Mouse (Mus musculus) frontal cortex, adult (tissue): Measurements from ENCODE around the gene 4921517D22Rik.

Experiments
- ATAC-seq: cut with Nextera tagmentation; 2 replicates; pipeline ENCODE4 v1.9.2; 2017; ENCODE audit warnings: mild to moderate bottlenecking, moderate library complexity, mixed read lengths; ENCODE audit not compliant: low TSS enrichment

The 4921517D22Rik gene

DNA sequence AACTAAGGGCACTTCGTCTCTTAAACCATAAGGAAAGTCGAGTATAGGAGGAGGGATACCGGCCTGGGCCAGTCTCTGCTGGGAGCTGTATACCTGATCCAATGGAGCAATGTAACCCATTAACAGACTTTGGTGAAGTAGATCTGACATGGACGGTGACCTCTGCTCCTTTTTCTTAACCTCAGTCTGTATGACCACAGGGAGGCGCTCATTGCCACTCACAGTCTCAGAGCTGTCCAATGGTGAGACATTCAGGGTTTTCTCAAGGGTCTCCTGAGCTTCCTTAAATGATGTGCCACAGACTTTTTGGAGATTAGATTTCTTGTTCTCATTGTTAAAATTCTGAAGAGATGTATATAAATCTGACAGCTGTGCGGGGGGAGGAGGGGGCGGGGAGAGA lies 3.3 kb downstream of the 4921517D22Rik start:
- ATAC-seq = no peak

DNA sequence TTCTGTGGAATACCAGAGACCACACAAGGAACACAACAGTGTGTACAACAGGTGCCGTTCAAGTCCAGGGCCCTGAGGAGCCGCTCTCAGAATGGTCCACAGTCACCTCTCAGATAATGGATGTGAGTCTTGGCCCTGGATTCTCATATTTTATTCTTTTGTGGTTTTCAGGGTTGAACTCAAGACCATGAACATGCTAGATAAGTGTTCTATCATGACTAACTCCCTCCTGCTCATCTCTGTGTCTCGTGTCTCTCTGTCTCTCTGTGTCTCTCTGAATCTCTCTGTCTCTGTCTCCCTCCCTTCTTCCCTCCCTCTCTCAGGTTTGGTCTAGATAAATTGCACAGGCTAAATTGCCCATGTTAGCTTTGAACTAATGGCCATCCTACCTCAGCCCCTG lies 4.1 kb downstream of the 4921517D22Rik start:
- ATAC-seq = no peak

DNA sequence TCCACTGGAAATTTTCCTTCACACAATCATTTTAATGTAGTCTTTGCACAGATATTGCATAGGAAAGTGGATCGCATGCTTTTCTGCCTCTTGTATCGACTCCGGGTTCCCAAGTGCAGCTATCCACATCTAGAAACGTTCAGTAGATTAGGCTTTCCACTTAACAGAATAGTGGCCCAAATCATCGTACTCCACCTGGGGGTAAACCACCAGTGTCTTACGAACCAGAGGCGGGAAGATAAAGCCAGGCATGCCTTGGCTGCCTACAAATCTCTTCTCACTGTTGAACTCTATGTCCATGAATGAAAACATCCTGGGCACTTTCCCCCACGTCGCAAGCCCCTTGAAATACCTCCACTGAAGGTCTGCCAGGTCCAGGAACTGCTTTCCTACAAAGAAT lies 4.6 kb downstream of the 4921517D22Rik start:
- ATAC-seq = no peak

DNA sequence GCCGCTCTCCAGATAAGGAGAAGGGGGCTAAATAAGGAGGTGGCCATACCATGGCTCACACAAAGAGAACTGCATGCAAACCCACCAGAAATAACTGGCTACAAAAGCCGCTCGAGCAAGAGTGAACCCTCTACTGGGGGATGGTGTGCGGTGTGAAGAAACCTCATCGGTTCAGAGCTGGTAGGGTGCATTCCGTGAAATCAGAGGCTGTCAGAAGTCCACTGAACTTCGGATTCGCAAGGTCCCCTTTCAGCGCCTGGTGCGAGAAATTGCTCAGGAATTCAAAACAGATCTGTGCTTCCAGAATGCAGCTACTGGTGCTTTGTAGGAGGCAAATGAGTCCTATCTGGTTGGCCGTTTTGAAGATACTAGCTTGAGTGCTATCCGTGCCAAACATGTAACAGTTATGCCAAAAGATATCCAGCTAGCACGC lies 5.6 kb downstream of the 4921517D22Rik start:
- ATAC-seq = no peak

DNA sequence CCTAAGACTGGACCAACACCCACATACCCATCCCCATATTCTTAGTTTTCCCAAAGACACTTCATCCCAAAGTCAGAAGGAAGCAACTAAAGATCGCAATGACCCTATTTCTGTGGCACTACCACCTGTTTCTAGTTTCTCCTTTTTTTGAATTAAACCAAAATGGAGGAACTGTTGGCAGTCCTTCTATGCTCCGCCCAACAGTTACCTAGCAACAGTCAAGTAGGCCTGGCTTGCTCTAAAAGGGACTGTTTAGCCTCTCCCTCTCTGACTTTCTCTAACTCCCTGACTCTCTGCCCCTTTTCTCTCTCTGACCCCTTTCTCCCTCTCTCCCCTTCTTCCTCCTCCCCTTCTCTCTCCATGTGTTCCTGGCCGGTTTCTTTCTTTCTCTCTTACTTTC lies 8.7 kb downstream of the 4921517D22Rik start:
- ATAC-seq = no peak

DNA sequence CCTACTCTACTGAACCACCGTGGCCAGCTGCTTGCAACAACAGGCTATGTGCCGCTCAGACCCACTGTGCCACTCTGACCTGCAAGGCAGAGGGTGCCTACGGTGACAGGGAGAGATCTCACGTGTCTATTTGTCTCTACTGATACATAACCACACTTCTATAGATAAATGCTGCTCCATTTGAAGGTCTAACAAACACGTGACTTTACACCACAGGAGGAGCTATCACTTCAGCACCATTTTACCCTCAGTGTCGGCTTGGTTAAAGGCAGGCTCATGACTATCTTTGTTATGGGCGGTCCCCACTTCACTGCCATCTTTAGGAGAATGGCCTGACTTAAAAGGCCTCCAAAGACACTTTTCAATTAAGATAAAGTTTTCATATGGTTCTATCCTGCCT lies 11.3 kb downstream of the 4921517D22Rik start:
- ATAC-seq = no peak

DNA sequence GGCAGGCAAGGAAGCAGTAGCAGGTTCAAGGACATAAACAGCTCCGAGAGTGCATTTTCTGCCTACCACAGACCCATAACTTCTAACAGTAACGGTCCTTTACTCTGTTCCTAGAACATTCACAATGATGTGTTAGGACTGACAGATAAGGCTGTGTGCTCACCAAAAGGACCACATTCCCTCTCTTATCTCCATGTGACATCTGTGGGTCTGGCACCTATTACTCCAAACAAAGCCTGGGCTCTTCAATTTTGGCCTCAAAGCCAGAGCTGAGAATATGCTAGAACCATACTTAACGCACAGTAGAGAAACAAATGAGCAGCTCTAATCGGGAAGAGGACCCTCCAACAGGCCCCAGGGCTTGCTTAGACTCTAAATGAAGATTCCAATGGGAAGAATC lies 14.0 kb downstream of the 4921517D22Rik start:
- no peak for ATAC-seq

DNA sequence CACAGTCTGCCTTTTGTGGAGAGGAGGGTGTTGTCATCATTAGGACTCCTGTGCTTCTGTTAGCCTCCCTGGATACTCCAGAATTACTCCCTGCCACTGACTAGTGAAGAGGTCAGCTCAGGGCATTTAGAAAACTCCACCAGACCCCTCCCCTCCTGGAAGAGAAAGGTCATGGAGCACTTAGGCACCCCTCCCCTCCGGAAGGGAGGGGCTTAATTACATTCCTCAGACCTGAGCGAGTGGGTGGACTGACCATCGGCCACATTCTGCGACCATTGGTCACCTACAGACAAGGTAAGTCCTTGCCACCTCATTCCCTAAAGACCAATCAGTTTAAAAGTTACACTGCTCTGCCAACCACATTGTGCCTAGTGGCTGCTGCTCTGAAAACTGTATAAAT lies 14.6 kb downstream of the 4921517D22Rik start:
- ATAC-seq = no peak

DNA sequence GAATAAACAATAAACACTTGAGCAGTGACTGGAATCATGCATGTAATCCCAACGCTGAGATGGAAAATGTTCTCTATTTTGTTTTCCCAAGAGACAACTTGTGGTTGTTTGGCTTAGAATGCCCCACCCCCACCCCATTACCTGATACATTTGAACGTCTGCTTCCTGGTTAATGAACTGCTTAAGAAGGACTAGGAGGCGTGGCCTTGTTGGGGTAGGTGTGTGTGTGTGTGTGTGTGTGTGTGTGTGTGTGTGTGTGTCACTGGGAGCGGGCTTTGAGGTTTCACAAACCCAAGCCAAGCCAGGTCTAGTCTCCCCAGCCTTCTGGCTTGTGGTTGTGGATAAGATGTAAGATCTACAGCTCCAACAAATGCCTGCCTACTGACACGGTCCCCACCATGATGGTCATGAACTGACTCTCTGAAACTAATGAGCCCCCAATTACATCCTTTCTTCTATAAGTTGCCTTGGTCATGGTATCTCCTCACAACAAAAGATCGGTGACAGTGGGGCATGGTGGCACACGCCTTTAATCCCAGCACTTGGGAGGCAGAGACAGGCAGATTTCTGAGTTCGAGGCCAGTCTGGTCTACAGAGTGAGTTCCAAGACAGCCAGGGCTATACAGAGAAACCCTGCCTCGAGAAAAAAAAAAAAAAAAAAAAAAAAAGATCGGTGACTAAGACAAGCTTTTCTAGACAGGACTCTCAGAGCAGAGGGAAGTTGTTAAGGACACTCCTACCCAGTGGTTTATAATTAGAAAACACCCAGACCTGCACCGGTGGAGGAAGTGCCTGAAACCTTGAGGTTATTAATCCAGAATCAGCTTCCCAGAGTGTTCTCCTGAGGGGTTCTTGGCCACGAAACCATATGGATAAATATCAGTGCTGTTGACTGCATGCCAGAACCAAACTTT lies 17.3 kb downstream of the 4921517D22Rik start:
- peak; percentile 58; the same call in 1 of the 2 replicates for ATAC-seq

DNA sequence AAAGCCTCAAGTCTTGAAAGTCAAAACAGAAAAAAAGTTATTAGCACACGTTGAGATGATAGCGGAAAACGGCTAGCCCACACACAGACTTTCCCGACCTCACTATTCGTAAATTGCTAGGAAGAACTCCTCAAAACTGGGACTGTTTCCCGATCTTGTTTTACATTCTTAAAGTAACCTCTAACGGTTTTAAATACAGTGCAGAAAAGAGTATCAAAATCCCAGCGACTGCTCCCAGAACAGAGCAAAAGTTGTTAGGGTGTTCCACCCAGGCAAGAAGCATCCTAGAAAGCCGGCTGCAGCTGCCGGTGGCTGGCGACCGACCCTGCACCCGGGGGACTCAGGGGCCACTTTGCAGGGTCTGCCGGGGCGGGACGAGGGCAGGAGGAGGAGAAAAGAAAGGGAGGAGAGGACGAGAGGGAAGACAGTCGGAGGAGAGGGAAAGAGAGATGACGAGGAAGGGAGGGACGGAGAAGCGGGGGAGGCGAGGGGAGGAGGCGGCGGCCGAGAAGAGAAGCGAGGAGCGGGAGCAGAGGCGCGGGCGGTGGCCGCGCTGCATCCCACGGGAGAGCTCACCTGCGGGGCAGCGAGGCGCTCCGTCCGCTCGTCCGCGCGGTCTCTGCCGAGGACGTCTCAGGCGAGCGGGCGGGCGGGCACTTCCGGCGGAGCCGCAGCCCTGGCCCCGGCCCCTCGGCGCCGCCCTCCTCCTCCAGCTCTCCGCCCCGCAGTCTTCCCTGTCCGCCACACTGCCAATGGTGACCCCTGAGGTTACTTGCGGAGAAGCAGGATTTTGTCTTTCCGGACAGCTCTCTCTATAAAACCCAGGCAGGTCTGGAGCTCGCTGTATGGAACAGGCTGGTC lies 18.5 kb downstream of the 4921517D22Rik start, which contains the start of gene Golm1:
Gene Golm1 (minus strand): TSS at position 661 of the 861 bp plus-strand sequence.
- peak; percentile 45 for ATAC-seq

DNA sequence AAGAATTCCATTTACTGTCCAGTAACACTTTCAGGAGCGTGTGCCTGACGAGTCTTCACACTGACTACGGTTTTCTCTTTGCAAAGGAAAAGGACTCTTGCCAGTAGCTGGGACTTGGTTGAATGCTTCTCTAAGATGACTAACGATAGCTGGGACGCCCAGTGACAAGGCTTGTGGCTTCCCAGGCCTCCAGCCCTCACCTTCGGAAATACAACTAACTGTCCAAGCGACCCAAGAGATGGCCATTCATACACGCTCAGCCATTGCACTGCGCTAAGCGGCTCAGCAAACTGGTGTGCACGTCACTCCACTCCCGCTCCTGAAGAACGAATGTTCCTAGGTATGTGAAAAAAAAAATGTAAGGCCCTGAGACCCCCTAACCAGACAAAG lies 19.2 kb downstream of the 4921517D22Rik start:
- ATAC-seq = peak; percentile 27

DNA sequence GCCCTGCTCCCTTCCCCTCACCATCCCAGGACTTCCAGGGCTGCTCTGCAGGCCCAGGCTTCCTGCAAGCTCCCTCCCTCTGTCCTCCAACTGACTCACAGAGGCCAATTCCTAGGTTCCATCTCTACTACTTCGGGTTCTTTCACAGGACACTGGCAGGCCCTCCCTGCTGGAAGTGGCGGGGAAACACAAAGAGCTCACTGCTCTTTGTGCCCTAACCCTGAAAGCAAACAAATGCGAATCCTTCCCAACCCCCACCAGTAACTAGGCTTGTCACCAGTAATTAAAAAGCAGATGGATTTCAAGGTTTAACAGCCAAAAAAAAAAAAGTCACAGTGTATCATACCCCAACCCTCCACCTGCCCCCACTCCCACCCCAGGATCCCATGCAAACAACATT lies 19.7 kb downstream of the 4921517D22Rik start:
- no peak for ATAC-seq

DNA sequence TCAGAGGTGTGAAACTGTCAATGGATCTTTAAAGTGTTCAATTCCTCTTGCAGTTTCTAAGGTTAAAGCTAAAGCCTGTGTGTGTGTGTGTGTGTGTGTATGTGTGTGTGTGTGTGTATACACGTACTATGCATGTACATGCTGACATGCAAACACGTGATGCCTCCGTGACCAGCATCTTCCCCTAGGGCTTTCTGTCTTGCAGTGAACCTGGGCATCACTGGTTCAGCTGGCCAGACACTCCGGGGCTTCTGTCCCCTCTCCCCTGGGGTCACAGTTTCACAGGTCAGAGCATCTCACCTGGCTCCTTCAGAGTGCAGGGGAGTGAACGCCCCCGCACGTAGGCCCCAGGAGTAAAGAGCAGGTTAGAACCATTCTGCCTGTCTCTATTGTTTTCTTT lies 20.3 kb downstream of the 4921517D22Rik start:
- no peak for ATAC-seq

DNA sequence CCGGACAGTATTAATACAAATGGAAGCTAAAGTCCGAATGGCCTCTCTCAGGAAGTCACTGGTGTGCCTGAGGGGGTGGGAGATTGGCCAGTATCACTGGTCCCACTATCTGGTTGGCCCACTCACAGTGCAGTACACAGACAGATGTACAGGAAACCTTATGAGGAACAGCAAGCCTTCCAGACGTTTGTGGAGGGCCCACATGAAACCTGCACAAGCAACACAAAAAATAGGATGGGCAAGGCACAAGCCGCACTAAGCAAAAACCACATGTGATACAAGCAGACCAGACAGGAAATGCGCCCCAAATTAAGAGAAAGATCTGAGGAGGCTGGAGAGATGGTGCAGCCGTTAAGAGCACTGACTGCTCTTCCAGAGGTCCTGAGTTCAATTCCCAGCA lies 21.7 kb downstream of the 4921517D22Rik start:
- ATAC-seq = no peak

DNA sequence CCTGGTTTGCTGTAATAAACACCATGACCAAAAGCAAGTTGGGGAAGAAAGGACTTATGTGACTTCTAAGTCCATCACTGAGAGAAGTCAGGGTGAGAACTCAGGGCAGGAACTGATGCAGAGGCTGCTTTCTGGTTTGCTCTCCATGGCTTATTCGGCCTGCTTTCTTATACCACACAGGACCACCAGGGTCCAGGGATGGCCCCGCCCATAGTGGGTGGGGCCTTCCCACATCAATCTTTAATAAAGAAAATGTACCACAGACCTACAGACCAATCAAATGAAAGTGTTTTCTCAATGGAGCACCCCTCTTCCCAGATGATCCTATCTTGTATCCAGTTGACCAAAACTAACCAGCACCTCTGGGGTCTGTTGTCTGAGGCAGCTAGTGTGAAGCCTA lies 22.4 kb downstream of the 4921517D22Rik start:
- ATAC-seq = no peak

DNA sequence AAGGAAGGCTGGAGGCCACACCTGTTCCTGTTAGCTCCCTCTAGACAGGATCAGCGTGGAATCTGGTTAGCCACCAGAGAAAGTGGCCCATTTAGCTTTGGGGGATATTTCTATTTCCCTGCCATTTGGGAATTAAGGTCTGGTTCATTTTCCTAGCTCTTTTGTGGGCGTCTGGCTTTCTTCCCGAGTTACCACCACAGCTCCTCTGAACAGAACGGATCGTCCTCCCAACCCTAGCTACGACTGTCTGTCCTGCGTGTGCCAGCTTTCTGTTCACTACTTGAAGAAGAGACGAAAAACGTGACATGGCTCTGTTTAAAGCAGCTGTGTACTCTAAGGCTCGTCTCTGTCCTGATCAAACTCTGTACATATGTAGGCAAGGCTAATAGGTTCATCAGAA lies 24.0 kb downstream of the 4921517D22Rik start:
- peak; percentile 39; the same call in 1 of the 2 replicates for ATAC-seq

DNA sequence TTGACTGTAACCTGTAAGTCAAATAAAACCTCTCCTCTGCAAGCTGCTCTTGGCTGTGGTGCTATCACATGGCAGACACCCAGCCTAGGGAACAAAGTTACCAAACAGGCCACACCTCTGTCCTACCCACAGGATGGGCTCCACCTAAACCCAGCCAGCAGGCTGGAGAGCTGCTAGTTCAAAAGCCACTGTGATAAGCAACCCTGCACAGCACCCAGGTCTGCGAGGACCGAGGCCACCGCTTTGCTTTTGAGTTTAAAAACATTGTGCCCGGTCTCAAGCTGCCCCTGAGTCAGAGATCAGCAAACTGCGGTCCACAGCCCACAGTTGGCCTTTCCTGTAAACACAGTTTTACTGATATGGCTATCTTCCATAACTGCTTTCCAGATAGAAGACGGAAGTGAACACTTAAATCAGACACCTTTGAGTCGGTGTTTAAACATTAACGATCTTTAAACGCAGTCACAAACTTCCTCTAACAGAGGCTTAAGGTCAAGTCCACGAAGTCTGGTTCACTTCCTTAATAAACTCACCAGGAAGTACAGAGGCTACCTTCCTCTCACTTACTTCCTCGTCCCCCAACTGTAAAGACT lies 25.3 kb downstream of the 4921517D22Rik start:
- ATAC-seq = no peak

DNA sequence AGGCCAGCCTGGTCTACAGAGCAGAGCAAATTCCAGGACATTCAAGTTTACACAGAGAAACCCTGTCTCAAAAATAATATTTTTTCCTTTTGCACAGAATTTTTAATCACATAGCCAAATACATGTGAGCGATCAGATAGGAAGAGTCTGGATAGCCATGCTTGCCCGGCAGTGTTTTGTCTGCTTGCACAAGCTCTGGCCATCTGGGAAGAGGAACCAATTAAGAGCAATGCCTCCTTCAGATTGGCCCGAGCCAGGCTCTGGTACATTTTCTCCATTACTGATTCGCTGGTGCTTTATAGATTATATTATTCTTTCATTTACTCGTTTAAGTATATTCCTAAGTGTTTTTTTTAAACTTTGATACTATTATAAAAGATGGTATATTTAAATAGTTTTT lies 26.1 kb downstream of the 4921517D22Rik start:
- no peak for ATAC-seq

DNA sequence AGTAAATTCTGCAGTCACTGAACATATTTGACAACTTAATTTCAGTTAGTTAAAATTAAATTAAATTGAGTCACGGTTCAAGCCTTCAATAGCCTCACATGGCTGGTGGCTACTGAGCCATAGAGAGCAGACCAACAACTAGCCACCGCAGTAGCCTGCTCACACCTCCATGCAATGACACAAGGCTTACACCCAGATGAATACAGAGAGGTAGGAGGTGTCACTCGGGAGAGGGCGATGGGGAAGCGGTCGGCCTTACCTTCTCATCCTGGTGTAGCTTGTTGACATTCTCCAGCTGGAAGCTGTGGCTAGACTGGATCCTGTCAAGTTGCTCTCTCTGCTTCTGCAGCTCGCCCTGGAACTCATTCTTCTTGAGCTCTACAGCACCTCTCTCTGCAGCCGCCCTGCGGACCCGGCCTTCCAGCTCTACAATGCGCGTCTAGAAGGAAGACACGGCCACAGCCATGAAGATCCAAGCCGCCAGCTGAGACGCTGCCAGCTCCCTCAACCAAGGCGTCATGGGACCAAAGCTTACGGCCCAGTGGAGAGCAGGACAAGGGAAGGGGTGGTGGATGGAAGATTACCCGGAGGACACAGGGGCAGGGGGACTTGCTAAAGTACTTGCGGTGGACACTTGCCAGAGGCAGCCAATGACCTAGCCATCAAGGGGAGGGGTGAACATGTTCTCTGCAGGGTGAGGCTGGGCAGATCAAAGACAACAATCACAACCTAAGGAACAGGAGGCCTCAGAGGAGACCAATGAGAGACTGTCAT lies 29.8 kb downstream of the 4921517D22Rik start:
- ATAC-seq = no peak

DNA sequence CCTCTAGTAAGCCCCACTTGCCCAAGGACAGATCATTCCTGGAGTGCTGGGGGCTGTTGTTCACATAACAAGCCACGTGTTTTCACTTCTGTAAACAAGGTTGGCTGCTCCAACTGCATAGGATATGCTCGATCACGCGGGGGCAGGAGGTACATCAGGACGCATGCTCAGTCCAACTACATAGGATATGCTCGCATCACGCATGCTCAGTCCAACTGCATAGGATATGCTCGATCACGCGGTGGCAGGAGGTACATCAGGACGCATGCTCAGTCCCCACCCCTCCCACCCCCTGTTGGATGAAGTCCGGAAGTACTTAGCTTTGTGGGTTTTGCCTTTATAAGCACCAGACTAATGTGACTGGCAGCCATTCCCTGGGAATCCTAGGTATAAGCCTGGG lies 31.9 kb downstream of the 4921517D22Rik start:
- no peak for ATAC-seq

DNA sequence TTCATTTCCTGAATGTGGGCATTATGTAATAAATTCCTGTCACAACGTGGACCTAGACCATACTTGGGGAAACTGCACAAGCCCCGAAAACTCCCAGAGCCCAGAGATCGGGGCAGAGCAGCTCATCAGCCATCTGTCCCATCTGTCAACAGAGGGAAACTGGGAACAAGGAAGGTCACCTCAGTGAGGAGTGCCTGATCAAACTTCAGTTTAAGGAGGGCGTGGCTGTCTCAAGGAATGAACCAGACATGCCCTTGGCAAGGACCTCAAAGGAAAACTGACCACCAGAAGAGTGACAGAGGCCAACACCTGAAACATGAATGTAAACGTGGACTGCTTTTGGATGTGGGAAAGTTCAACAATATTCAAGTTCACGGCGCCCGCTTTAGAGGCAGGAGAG lies 32.5 kb downstream of the 4921517D22Rik start:
- no peak for ATAC-seq
